Mouse (Mus musculus) hindbrain, embryonic 13.5 days (tissue): Measurements from ENCODE around the gene Slc25a5. TPM values are rescaled to one million over a fixed set of nuclear protein-coding genes. Genes with fewer than 3 reads are reported as not detected.

Experiments used
- ATAC-seq: fragments of 200-750 bp; cut with Nextera tagmentation; 2 replicates; pipeline ENCODE4 v1.8.0; 2017; ENCODE audit warnings: moderate TSS enrichment; ENCODE audit not compliant: low FRiP score
- H3K27ac ChIP-seq: fragments of 300-500 bp; sonication (generic); 2 replicates; pipeline ENCODE4 v1.5.1; 2015; ENCODE audit warnings: inconsistent platforms, mild to moderate bottlenecking, moderate library complexity
- H3K27me3 ChIP-seq: fragments of 300-500 bp; sonication (generic); 2 replicates; pipeline ENCODE4 v1.6.1; 2015; ENCODE audit warnings: mild to moderate bottlenecking, inconsistent platforms
- H3K36me3 ChIP-seq: fragments of 300-500 bp; sonication (generic); 2 replicates; pipeline ENCODE4 v1.6.1; 2015; ENCODE audit warnings: mild to moderate bottlenecking, inconsistent platforms
- H3K4me1 ChIP-seq: fragments of 300-500 bp; sonication (generic); replicated peaks from 2 replicates; pipeline ENCODE4 v1.6.1; 2015; ENCODE audit warnings: inconsistent platforms
- H3K4me2 ChIP-seq: fragments of 300-500 bp; sonication (generic); 2 replicates; pipeline ENCODE4 v1.6.1; 2015; ENCODE audit warnings: inconsistent platforms, mild to moderate bottlenecking, moderate library complexity
- H3K4me3 ChIP-seq: fragments of 300-500 bp; sonication (generic); 2 replicates; pipeline ENCODE4 v1.5.1; 2015; ENCODE audit warnings: mild to moderate bottlenecking, inconsistent platforms
- H3K9ac ChIP-seq: fragments of 300-500 bp; sonication (generic); 2 replicates; pipeline ENCODE4 v1.6.1; 2015; ENCODE audit warnings: mild to moderate bottlenecking, inconsistent platforms
- H3K9me3 ChIP-seq: fragments of 300-500 bp; sonication (generic); 2 replicates; pipeline ENCODE4 v1.6.1; 2016; ENCODE audit warnings: inconsistent platforms
- WGBS: fragments of 180-500 bp; shearing (Covaris S2); methylation state at CpG from one replicate; pipeline ENCODE4 v1.1.7; 2015; 5-methylcytosine and 5-hydroxymethylcytosine counted together
- polyA plus RNA-seq: library from polyadenylated mRNA; unstranded; fragments of >200 nt; fragmentation: Nextera tagmentation; extraction: Ambion mirVana; gene quantifications from 2 replicates; pipeline ENCODE4 v1.2.1, GENCODE M21; 2015

Slc25a5 gene
- polyA plus RNA-seq, 1 experiment from 2014 or later = 574 TPM

DNA sequence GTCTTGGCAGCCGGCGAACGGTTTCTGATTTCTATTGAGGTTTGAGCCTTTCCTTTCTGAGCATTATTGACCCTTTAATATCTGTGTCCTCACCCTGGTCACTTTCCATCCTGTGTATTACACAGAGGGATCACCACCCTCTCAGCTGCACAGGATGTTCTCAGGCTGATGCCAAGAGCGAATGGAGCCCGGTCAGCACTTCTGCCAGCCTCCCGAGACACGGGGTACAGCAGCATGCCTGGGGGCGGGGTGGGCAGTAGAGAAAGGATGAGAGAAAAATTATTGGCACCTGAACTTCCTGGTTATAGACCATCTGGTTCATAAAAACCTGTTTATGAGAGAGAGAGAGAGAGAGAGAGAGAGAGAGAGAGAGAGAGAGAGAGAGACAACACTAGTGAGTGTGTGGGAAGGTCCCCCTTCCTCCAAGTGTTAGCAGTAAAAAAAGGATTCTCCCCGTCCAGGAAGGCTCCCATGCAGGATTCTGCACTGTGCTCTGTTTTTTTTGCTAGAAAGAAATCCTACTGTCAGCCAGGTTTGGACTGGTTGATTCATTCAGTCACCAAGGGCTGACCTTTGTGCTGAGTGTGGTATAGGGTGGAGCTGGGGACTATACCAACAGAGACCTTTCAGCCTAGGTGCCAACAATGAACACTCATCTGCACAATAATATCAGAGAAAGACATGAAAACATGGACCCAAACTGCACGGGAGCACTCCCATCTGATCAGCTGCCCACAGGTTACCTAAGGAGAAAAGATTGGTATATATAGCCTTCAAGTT is 28.7 kb downstream of the Slc25a5 start:
- Histone ChIP-seq H3K9ac (no peak overlapping the region), H3K9me3 (no peaks in the 10 kb centered on the region), H3K27me3 (no peaks in the 10 kb centered on the region), H3K4me3 (no peak overlapping the region), H3K27ac (no peak overlapping the region), H3K4me2 (no peak overlapping the region), H3K4me1 (no peaks in the 10 kb centered on the region), H3K36me3 (no peaks in the 10 kb centered on the region)
- ATAC-seq = no peak
- WGBS = 81% methylated on average over 10 of the region's 10 CpGs

DNA sequence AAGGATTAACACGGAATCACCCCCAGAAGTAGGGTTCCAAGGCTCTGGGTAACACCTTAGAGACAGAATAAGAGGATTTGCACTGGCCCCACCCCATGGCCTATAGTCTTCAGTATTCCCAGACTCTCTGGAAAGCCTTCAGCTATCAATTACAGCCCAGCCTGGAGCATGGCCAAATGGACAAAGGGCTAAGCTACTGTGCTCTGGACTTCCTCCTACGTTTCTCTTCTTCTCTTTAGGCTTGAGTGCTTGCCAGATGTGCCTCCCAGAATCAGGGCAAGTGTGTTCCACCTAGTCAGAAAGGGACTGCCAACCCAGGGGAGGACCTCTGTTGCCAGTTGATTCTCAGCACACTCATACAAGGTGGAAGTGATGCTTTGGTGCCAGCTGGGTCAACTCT is 29.6 kb downstream of the Slc25a5 start:
- Histone ChIP-seq H3K4me2 (no peak overlapping the region), H3K4me3 (no peak overlapping the region), H3K9me3 (no peaks in the 10 kb centered on the region), H3K4me1 (no peaks in the 10 kb centered on the region), H3K27me3 (no peaks in the 10 kb centered on the region), H3K27ac (no peak overlapping the region), H3K36me3 (no peaks in the 10 kb centered on the region), H3K9ac (no peak overlapping the region)
- 57% methylated on average over 2 of the region's 2 CpGs for WGBS
- ATAC-seq = no peak

DNA sequence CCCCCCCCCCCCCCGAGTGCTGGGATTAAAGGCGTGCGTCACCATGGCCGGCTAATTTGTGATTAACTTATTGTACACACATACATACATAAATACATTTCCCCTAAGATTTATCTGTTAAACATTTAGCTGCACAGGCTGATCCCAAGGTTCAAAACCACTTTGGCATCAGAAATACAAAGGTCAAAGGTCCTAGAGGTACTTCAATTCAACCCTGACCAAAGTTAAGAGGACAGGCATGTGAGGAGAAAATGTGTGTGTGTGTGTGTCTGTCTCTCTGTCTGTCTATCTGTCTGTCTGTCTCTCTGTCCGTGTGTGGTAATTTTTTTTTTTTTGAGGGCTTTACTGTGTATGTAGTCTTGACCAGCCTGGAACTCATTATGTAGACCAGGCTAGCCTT is 31.4 kb downstream of the Slc25a5 start:
- Histone ChIP-seq H3K4me3 (no peak overlapping the region), H3K4me2 (no peak overlapping the region), H3K9ac (no peak overlapping the region), H3K27ac (no peak overlapping the region), H3K4me1 (no peaks in the 10 kb centered on the region), H3K36me3 (no peaks in the 10 kb centered on the region), H3K9me3 (no peaks in the 10 kb centered on the region), H3K27me3 (no peaks in the 10 kb centered on the region)
- WGBS = 90% methylated on average over 5 of the region's 5 CpGs
- no peak for ATAC-seq

DNA sequence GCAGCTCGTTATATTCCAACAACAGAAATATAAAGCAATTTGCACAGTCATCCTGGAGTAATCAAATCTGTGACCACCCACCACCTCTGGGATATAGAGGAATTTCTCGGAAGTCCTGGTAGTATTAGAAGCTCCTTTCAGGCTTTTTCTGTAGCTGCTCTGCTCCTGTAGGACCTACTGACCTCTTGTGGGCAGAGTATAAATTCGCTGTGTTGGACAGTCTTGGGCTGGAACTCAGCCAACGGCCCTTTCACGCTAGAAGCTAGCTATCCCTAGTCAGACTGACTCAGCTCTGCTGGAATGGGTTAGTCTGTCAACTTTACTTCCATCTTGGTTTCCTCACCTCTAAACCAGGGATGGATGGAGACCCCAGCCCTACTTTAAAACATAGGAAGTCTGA is 34.8 kb downstream of the Slc25a5 start:
- Histone ChIP-seq H3K9ac (no peak overlapping the region), H3K4me3 (no peak overlapping the region), H3K9me3 (no peaks in the 10 kb centered on the region), H3K27me3 (no peaks in the 10 kb centered on the region), H3K36me3 (no peaks in the 10 kb centered on the region), H3K27ac (no peak overlapping the region), H3K4me2 (no peak overlapping the region), H3K4me1 (peaks cover 3% of the 10 kb centered on the region)
- ATAC-seq = no peak
- WGBS = 48% methylated on average over 5 of the region's 5 CpGs

DNA sequence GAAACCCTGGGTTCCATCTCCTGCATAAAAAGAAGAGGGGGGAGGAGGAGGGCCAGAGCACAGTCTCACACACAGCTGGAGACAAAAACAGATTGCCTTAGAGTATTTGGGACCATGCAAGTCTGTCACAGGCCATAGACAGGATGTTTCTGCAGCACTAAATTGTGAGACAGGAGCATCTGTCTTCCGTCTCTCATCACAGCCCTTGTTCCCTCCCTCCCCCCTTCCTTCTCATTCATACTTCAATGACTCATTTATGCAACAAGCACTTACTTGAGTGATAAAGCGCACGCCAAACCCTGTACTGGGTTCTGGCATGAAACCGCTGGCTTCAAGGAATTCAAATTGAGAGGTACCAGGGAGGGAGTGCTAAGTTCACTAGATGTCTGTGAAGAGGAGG is 36.2 kb downstream of the Slc25a5 start:
- 82% methylated on average over 4 of the region's 4 CpGs for WGBS

DNA sequence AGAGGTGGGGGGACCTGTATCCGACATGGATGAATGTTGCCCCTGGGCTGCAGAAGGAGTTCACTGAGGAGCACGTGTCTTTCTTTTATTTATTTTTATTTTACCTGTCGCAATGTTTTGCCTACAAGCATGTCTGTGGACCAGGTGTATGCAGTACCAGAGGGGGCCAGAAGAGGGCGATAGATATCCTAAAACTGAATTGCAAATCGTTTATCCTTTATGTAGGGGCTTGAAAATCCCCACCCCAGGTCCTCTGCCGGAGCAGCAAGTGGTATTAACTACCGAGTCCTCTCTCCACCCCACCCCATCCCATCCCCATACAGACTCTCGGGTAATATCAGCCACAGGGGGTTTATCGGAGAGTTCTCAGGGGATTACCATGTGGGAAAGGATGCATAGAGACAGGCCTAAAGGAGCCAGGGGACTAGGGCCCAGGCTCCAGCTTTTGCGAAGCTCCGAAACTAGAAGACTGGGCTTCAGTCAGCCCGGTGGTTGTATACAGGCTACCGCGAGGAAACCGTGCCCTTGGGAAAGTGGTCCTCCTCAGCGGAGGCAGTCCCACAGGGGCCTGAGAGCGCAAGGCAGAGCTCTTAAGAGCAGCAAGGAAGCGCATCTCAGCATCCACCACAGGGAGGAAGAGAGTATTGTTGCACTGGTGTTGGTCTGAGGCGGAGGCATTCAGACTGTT is 38.1 kb downstream of the Slc25a5 start:
- H3K9me3 ChIP-seq = no peaks in the 10 kb centered on the region

More for the DNA sequence above, 36.2 kb downstream of the Slc25a5 start:
- Histone ChIP-seq H3K4me1 (peaks cover 3% of the 10 kb centered on the region), H3K4me2 (no peak overlapping the region), H3K36me3 (no peaks in the 10 kb centered on the region), H3K27me3 (no peaks in the 10 kb centered on the region), H3K4me3 (no peak overlapping the region), H3K9me3 (no peaks in the 10 kb centered on the region), H3K27ac (no peak overlapping the region), H3K9ac (no peak overlapping the region)
- ATAC-seq = no peak

DNA sequence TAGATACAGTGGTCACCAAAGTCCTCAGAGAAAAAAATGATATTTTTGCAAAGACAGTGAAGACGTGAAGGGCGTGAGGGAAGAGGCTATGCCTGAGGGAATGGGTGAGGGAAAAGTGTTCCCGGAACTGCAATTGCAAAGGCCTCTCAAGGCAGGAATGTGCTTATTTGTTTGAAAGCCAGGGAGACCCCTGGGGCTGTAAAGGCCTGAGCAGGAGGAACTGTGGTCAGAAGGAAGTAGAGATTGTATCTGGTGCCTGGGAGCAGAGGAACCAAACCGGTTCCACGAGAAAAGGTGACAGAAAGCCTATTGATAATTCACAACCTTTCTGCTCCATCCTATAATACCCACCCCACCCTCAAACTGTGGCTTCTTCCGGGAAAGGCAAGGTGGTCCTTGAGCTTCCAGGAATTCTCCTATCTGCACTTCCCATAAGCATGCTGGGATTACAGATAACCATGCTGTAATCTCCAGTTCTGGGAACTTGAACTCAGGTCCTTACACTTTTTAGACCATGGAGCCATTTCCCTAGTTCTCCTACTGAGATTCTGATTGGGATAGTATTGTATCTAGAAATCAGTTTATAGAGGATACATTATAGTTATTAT is 41.7 kb downstream of the Slc25a5 start:
- Histone ChIP-seq H3K4me1 (peaks cover 3% of the 10 kb centered on the region), H3K4me2 (no peak overlapping the region), H3K36me3 (no peaks in the 10 kb centered on the region), H3K27ac (no peak overlapping the region), H3K9me3 (no peaks in the 10 kb centered on the region), H3K27me3 (no peaks in the 10 kb centered on the region), H3K9ac (no peak overlapping the region), H3K4me3 (no peak overlapping the region)
- WGBS = 66% methylated on average over 6 of the region's 6 CpGs
- ATAC-seq = no peak

More for the DNA sequence above, 38.1 kb downstream of the Slc25a5 start:
- 19% methylated on average over 19 of the region's 19 CpGs for WGBS
- Histone ChIP-seq H3K4me3 (peak overlapping the region; percentile 24), H3K36me3 (no peaks in the 10 kb centered on the region), H3K27ac (peak overlapping the region; percentile 52), H3K4me2 (peak overlapping the region; percentile 48), H3K27me3 (no peaks in the 10 kb centered on the region), H3K9ac (peak overlapping the region; percentile 53), H3K4me1 (peaks cover 3% of the 10 kb centered on the region)
- peak; percentile 69 for ATAC-seq

DNA sequence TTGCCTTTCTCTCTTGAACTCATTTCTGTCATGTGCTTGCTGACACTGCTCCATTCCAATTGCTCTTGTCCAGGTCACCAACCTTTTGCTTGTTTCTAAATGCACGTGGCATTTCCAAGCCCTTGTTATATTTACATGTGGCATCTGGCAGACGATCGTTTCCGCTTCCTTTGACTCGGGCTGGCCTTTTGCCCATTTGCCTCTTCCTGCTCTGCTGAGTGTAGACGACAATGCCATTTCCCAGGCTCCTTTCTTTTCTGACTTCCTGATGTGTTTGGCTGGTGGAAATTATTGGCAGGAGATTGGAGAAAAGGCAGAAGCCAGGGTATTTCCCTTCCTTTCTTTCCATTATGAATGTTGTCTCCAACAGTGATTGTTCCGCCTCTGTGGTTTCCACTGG is 43.9 kb downstream of the Slc25a5 start:
- ATAC-seq = no peak
- Histone ChIP-seq H3K4me1 (no peaks in the 10 kb centered on the region), H3K9me3 (no peaks in the 10 kb centered on the region), H3K27me3 (no peaks in the 10 kb centered on the region), H3K9ac (no peak overlapping the region), H3K4me3 (no peak overlapping the region), H3K27ac (no peak overlapping the region), H3K36me3 (no peaks in the 10 kb centered on the region), H3K4me2 (no peak overlapping the region)
- 62% methylated on average over 7 of the region's 7 CpGs for WGBS

DNA sequence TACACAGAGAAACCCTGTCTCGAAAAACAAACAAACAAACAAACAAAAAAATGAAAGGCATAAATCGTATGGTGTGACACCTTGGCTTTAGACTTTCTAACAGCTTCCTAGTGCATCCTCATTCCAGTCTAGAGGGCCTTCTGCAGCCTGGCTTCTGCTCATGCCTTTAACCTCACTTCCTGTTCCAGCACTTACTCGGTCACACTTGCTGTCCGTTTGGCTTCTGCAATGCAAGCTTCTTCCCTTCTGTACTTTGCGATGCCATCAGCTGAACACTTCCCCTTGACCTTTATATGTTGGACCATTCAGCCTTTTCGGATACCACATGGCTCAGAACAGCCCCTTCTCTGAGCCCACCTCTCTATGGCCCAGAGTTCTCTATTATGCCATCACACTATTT is 46.2 kb downstream of the Slc25a5 start:
- no peak overlapping the region for H3K9ac ChIP-seq
- H3K27me3 ChIP-seq = no peaks in the 10 kb centered on the region
- H3K27ac ChIP-seq = no peak overlapping the region
- no peaks in the 10 kb centered on the region for H3K9me3 ChIP-seq
- H3K4me3 ChIP-seq = no peak overlapping the region
- 85% methylated on average over 6 of the region's 6 CpGs for WGBS
- H3K36me3 ChIP-seq = no peaks in the 10 kb centered on the region
- no peaks in the 10 kb centered on the region for H3K4me1 ChIP-seq
- H3K4me2 ChIP-seq = no peak overlapping the region
- no peak for ATAC-seq

DNA sequence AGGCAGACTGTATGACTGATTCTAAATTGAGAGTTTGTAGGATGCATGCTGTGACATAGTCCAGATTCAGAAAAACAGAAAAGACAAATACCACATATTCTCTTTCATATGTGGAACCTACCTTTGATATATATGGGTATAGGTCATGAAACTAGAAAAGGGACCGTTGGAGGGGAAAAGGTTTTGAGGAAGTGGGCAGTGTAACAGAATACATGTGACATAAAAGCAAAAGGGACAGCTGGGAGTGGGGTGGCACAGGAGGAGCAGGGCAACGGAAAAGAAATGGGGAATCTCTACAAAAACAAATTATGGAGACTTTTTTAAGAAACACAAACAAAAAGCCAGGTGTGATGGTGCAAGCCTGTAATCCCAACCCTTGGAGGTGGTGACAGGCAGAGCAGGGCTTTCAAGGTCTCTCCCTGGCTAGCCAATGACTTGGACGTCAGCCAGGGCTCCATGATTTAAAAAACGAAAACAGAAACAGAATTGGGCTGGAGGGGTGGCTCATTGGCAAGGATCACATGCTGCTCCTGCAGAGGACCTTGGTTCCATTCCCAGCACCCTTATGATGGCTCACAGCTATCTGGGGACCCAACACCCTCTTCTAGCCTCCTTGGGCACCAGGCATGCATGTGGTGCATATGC is 48.0 kb downstream of the Slc25a5 start:
- ATAC-seq = no peak
- H3K27ac ChIP-seq = no peak overlapping the region
- 84% methylated on average over 4 of the region's 4 CpGs for WGBS
- H3K4me1 ChIP-seq = no peaks in the 10 kb centered on the region
- no peaks in the 10 kb centered on the region for H3K9me3 ChIP-seq
- H3K4me2 ChIP-seq = no peak overlapping the region
- no peaks in the 10 kb centered on the region for H3K27me3 ChIP-seq
- H3K9ac ChIP-seq = no peak overlapping the region
- H3K36me3 ChIP-seq = no peaks in the 10 kb centered on the region
- H3K4me3 ChIP-seq = no peak overlapping the region

DNA sequence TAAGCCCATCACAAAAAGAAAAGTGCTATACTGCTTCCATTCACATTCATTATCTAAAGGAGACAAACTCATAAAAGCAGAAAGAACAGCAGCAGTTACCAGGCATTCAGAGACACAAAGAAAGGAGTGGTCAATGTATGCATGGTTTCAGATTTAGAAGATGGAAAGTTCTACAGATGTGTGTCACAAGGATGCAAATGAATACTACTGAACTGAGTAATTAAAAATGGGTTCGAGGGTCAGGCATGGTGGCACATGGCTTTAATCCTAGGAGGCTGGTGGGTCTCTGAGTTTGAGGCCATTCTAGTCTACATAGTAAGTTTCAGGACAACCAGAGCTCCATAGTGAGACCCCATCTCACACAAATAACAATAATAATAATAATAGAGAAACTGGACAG is 51.7 kb downstream of the Slc25a5 start:
- ATAC-seq = no peak
- Histone ChIP-seq H3K27me3 (no peaks in the 10 kb centered on the region), H3K4me3 (no peak overlapping the region), H3K9ac (no peak overlapping the region), H3K4me2 (no peak overlapping the region), H3K27ac (no peak overlapping the region), H3K36me3 (no peaks in the 10 kb centered on the region; the same call in 1 of the 2 replicates), H3K4me1 (no peaks in the 10 kb centered on the region), H3K9me3 (no peaks in the 10 kb centered on the region)
- WGBS = 88% methylated on average over 1 of the region's 1 CpGs
